Mouse (Mus musculus) C2C12 (cell line): ENCODE results near the gene Tex19.1.
"Not testable (repeated sequence)": the region's sequence is repeated elsewhere in the genome, so short reads cannot be mapped to it uniquely, and the experiment has no call there.

Source experiments
- CEBPB ChIP-seq: IDR thresholded peaks from one replicate; pipeline ENCODE4 v1.6.1; 2011; ENCODE audit warnings: low read depth, mild to moderate bottlenecking, control low read depth, moderate library complexity
- CTCF ChIP-seq: IDR thresholded peaks from one replicate; pipeline ENCODE4 v1.5.1; 2011; ENCODE audit not compliant: control insufficient read depth, insufficient read depth, insufficient read length
- FOSL1 ChIP-seq: IDR thresholded peaks from one replicate; pipeline ENCODE4 v1.8.0; 2011; ENCODE audit warnings: mild to moderate bottlenecking, low read length; ENCODE audit not compliant: poor library complexity, insufficient read depth, severe bottlenecking
- MAX ChIP-seq: IDR thresholded peaks from one replicate; pipeline ENCODE4 v1.6.1; 2011; ENCODE audit warnings: mild to moderate bottlenecking, control low read depth
- MYOG ChIP-seq: IDR thresholded peaks from one replicate; pipeline ENCODE4 v1.6.1; 2011; ENCODE audit not compliant: control insufficient read depth, insufficient read length; ENCODE audit errors: extremely low read depth
- USF1 ChIP-seq: IDR thresholded peaks from one replicate; pipeline ENCODE4 v1.6.1; 2011; ENCODE audit warnings: low read depth, mild to moderate bottlenecking, control low read depth, moderate library complexity

GRCm38 (mm10) chr11:121107242-121107641 lies 38.7 kb upstream of the Tex19.1 start:
- not testable (repeated sequence) for TF ChIP-seq FOSL1, CTCF, CEBPB, USF1, MAX, MYOG
